Mouse (Mus musculus) adrenal gland (tissue): ENCODE measurements around the gene 2310003L06Rik.

Experiments used
- intact Hi-C: fragments of 180-260 bp; cut with DNase I; formaldehyde crosslinking; loops from one replicate; pipeline ENCODE4 v1.15.1; 2025
- long read RNA-seq, 2 experiments: library from polyadenylated mRNA; unstranded; transcript quantifications; one replicate each; pipeline ENCODE4 v2.0.0; 2020; ENCODE audit warnings: borderline replicate concordance in 1 of 2; ENCODE audit not compliant: insufficient replicate concordance in 1 of 2

2310003L06Rik gene
- long read RNA-seq, experiment 1 = 0 reads
- long read RNA-seq, experiment 2 = 0 reads

DNA sequence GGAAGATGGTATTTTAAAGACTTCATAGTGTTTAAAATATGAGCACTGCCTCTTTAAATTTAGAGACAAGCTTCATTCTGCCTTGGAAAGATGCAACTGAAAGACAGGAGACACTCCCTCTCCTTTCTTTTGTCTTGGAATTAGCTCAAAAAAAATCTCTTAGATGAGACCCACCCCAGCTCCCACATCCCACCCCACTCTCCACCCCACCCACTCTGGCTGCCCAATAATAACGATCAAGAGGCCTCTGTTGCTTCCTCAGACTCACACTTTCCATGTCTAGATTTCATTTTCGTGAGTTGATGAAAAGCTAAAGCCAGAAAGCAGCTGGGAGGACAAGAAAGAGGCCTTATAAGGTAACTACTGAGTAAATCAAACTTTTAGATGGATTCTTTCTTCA, at the start of gene 2310003L06Rik, which contains the start of gene Gm28434:
Gene 2310003L06Rik, plus strand, starts transcription at position 259 of the 400 bp plus-strand sequence.
Gene Gm28434, plus strand, starts transcription at position 317 of the 400 bp plus-strand sequence.
- intact Hi-C loops = no loop called here

DNA sequence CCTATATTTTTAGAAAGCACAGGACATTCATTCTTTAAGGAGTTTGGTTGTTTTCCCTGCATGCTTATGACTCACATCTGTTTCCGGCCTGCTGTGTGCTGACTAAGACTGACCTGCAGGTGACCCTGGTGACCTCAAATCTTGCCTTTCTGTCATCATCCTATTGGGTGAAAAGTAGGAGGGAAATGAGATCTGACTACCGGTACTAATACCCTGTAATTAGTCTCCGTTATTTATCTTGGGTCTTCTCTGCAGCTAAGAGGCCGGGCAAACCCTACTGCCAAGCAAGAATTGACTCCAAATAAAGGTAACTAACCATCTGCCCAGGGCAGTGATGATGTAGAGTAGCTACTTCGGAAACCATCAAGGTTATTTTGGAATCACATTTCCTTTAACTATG, 43.9 kb upstream of the 2310003L06Rik start, which contains the start of gene Csn3:
Gene Csn3, plus strand, starts transcription at position 208 of the 400 bp plus-strand sequence.
- intact Hi-C loops = no loop called here

DNA sequence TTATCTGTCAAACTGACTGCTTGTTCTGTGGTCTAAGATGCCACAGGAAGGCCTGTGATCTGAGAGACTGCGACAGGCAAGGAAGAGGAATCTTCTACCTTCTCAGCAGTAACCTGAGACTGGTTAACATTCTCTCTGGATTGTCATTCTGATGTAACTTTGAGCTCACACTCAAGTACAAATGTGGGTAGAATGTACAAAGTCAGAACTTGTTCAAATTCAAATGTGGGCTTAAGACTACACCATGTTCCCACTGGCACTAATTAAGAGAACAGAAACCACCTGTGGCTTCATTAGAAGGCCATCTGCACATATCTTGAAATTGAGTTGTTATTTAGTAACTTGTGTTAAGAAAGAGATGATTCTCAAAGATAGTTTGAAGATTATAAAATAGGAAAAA, 37.7 kb upstream of the 2310003L06Rik start:
- intact Hi-C loops = no loop called here

DNA sequence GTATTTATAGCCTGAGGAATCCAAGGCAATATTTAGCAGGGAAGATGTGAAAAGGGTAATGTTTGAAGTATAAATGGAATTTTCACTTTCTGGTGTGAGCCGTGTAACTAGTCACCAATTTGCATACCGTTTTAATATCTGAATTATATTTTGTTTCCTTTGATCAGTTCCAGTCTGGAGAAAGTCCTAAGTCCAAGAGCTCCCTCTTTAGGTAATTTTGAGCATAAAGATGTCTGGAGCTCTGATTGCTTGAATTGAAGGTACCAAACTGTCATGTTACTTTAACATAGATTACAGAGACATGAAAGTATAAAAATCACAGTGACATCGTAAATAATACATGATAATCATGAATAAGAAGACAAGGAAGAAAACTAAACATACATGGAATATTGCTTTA, 28.5 kb upstream of the 2310003L06Rik start:
- intact Hi-C loops = no loop called here

DNA sequence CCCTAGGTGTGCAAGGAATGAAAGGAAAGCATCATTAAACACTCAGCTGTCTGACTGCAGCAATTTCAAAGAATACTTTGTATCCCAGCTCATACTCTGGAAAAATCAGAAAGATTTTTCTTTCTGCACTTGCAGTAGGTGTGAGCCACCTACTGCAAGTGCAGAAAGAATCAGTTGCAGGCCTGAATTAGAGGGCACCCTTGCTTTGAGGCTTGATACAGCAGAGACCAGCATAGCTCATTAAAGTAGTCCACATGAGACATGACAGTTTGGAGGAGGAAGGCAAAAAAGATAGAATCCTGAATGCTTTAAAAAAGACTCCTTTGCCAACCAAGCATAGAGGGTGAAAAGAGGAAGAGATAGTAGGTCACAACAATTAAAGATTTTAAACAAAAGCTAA, 26.7 kb upstream of the 2310003L06Rik start:
- intact Hi-C loops = no loop called here

DNA sequence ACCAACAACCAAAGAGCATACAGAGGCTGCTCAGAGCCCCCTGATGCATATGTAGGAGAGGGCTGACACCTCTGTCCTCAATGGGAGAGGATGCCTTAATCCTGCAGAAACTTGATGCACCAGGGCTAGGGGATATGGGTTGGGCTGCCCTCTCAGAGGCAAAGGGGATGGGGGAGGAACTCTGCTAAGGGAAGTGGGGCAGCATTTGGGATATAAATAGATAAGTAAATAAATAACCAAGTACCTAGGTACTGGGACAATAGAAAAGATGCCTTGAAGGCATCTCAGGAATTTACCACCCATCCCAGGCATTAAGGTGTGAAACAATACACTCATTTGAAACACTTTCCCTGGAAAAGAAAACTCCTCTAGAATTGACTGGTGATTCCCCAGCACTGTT, 17.4 kb upstream of the 2310003L06Rik start:
- intact Hi-C loops = no loop called here

DNA sequence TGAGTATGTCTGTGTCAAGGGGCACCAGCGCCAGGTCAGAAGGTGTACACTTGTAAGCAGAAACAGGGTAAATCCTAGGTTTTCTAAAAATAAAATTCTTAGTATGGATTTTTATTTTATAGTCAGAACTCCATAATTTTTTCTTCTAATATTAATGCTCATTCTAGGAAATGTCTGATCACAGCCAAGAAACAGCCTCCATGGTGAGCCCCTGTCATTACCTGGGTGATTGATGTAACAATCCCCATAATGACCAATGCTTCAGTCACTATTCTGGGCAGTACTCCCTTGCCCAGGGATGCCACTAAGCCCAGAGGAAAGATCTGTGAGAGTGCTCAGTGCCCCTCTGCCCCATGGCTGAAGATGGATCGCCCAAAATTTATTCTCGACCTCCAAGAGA, 9.9 kb downstream of the 2310003L06Rik start, which contains the start of gene Cabs1:
Gene Cabs1, plus strand, starts transcription at position 301 of the 400 bp plus-strand sequence.
- intact Hi-C loops = no loop called here

DNA sequence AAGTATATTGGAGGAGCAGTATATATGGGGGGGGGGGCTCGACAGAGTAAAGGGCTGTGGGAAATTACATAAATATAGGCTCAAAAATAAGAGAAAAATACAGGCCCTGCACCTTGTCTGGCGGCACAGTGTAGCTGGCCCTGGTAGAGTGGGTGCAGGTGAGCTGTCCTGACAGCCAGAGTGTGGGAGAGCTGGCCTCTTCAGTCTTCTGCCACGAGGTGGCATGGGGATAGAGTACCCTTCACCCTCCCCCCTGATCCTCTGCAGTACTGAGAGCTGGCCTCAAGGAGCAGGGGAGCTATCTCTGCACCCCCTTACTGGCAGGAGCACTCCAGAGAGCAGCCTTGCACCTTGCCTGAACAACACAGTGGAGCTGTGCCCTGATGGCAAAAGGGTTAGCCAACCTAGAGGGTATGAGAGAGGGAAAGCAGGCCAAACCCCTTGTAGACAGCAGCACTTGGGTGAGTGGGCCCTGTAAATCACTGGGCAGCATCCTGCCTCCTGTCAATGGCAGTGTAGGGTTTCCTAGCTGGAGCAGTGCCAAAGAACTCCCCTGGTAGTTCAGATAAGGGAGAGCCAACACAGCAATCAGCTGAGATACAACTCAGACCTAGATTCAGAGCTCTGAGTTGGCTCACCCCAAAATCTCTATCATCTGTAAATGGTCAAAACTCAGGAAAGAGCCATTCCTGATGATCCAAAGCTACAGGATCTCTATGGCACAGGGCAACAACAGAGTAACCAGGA, 13.4 kb downstream of the 2310003L06Rik start:
- intact Hi-C loops = no loop called here

DNA sequence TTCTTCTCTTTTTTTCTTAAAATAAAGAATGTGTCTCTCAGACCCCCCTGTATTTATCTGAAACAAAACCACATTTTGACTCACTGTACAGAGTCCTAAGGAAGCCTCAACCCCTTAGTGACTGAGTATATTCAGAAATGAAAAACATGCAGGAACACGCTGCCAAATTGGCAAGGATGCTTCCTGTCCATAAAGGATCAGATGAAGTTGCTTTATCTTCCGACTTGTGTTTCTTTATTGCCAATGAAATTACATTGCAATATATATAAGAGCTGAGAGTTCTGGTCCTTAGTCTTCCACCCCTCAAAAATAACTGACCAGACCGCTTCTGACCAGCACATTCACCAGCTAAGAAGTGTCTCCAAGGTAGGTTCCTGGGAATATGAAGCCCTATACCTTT, 33.0 kb downstream of the 2310003L06Rik start, which contains the start of gene Smr3a:
Gene Smr3a, plus strand, starts transcription at position 301 of the 400 bp plus-strand sequence.
- intact Hi-C loops = no loop called here

DNA sequence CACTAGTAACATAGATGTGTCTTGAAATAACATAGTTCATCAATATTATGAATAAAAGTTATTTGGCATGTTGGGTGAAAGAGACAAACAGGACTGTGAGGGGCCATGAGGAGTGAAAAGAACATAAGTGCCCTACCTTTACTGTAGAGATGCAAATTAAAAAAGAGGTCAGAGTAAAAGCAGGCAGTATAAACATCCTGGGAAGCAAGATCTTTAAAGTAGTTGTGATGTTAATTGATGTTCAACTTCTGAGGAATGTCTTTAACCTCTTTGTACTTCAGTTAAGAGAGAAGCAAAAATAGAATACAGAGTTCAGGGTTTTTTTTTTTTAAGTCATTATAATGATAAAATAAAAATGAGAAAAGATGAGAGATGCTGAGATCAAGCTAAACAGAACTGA, 36.0 kb downstream of the 2310003L06Rik start:
- intact Hi-C loops = no loop called here
